Mouse (Mus musculus): ENCODE data around the gene Pold4. TPM values are rescaled to one million over a fixed set of nuclear protein-coding genes. Genes with fewer than 3 reads are reported as not detected.

Gene Pold4
- polyA plus RNA-seq, 1 experiment from 2014 or later = 12.3 TPM

DNA sequence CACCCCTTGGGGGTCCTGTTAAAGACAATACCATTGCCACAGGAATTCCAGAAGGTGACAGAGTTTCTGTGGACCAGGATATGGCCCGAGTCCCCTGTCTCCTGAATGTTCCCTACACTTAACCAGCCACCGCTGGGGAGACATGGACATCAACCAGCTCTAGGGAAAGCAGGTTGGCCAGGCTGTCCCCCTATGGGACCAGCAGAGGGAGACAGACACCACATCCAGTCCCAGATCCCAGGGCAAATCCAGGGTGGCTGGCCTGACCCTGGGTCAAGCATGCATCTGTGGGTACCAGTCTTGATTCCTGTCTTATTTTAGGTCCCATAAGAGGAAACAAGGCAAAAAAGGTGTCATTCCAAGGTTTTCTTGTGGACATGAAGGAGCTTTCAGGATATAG, 24.7 kb upstream of the Pold4 start:
- DNase-seq (peak; percentile 50), ATAC-seq (ENCODE audit: low read depth) (peak; percentile 52; the same call in 1 of the 2 replicates)
- WGBS (ENCODE audit: insufficient replicate concordance) = 5% methylated on average over 2 of the region's 2 CpGs
- no peak overlapping the region for H3K27ac ChIP-seq
- no peaks in the 10 kb centered on the region for H3K9me3 ChIP-seq (replicated peaks)
- H3K4me3 ChIP-seq (replicated peaks) = no peak overlapping the region
- no peak overlapping the region for H3K4me2 ChIP-seq
- peaks cover 18% of the 10 kb centered on the region for H3K4me1 ChIP-seq (replicated peaks)
- H3K27me3 ChIP-seq = peaks cover 81% of the 10 kb centered on the region
- no peaks in the 10 kb centered on the region for H3K36me3 ChIP-seq
- no peak overlapping the region for H3K9ac ChIP-seq

DNA sequence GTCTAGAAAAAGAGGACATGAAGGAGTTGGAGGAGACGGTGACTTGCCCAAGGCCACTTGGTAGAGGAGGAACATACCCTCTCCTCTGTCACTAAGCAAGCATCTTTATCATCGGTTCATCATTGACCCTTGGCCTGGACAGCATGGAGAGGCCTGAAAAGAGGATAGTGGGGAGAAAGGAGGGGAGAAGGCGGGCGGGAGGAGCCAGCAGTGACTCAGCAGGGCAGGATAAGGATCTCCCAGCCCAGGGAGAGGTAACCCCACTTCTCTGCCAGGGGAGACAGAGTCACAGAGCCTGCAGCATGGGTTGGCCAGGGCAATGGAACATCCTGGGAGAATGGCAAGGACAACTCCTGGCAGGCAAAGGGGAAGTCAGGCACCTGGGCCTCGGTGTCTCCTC, 23.1 kb upstream of the Pold4 start:
- WGBS (ENCODE audit: insufficient replicate concordance) = 58% methylated on average over 5 of the region's 5 CpGs
- Histone ChIP-seq H3K27ac (no peak overlapping the region), H3K9me3 (replicated peaks) (no peaks in the 10 kb centered on the region), H3K36me3 (no peaks in the 10 kb centered on the region), H3K9ac (no peak overlapping the region), H3K27me3 (peaks cover 93% of the 10 kb centered on the region), H3K4me1 (replicated peaks) (peaks cover 13% of the 10 kb centered on the region), H3K4me3 (replicated peaks) (no peak overlapping the region), H3K4me2 (no peak overlapping the region)
- ATAC-seq (ENCODE audit: low read depth) (no peak), DNase-seq (no peak)

DNA sequence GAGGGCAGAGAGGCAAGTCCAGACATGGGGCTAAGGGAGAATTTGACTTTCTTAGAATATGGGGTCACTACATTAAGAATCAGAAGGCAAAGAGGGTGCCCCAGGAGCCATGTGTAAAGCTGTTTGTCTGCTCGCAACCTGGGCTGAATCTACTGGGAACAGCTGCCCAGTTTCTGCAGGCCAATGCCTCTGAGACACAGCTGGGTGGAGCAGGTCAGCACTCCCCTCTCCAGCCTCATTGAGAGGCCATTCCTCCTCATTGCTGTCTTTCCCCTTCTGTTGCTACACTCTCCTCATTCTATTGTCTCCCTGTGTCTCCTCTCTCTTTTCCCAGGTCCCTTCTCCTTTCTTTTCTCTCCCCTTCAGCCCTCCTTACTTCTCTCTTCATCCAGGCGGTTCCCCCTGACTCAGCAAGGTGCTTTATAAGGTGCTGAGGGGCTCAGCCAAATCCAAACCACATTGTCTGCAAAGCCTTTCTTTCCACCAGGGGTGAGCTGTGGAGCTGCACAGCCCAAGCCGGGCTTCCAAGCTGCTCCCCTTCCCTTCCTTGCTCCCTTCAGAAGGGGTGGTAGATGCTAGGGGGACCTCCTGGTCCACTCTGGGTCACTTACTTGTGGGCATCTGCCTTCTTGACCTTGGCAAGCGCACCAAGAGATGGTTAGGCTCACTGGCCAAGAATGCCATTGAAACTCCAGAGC, 19.7 kb upstream of the Pold4 start:
- no peak overlapping the region for H3K4me2 ChIP-seq
- no peak for ATAC-seq (ENCODE audit: low read depth)
- 28% methylated on average over 4 of the region's 4 CpGs for WGBS (ENCODE audit: insufficient replicate concordance)
- peaks cover 95% of the 10 kb centered on the region for H3K27me3 ChIP-seq
- H3K9ac ChIP-seq = no peak overlapping the region
- no peak for DNase-seq
- H3K36me3 ChIP-seq = no peaks in the 10 kb centered on the region
- H3K4me3 ChIP-seq (replicated peaks) = no peak overlapping the region
- no peaks in the 10 kb centered on the region for H3K9me3 ChIP-seq (replicated peaks)
- H3K4me1 ChIP-seq (replicated peaks) = peaks cover 42% of the 10 kb centered on the region
- no peak overlapping the region for H3K27ac ChIP-seq

DNA sequence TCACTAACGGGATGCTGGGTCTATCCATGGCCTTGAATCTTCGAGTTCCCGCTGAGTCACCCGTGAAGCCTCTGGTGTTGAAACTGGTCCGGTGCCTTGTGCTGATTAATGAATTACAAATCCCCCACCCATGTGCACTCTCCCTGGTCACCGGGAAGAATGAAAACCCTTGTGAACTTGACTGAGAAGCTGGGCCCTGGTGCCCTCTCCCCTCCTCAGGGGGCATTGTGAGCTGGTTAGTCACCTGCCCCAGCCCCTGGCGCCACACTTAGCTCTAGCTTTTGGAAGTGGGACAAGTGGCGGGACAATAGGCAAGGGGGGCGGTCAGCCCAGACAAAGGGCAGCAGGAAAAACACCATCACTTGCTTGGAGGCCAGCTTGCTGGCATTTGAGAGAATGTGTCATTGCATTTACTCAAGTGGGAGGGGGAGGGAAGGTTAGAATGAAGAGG, 18.1 kb upstream of the Pold4 start:
- no peak overlapping the region for H3K27ac ChIP-seq
- H3K4me2 ChIP-seq = peak overlapping the region; percentile 74
- H3K27me3 ChIP-seq = peaks cover 99% of the 10 kb centered on the region
- peaks cover 48% of the 10 kb centered on the region for H3K4me1 ChIP-seq (replicated peaks)
- H3K9me3 ChIP-seq (replicated peaks) = no peaks in the 10 kb centered on the region
- no peak for ATAC-seq (ENCODE audit: low read depth)
- WGBS (ENCODE audit: insufficient replicate concordance) = 4% methylated on average over 9 of the region's 9 CpGs
- H3K9ac ChIP-seq = 0 out of 2 replicates have a peak overlapping the region, but pooled peaks have one; percentile 67
- no peak for DNase-seq
- peak overlapping the region; percentile 61 for H3K4me3 ChIP-seq (replicated peaks)
- H3K36me3 ChIP-seq = no peaks in the 10 kb centered on the region

DNA sequence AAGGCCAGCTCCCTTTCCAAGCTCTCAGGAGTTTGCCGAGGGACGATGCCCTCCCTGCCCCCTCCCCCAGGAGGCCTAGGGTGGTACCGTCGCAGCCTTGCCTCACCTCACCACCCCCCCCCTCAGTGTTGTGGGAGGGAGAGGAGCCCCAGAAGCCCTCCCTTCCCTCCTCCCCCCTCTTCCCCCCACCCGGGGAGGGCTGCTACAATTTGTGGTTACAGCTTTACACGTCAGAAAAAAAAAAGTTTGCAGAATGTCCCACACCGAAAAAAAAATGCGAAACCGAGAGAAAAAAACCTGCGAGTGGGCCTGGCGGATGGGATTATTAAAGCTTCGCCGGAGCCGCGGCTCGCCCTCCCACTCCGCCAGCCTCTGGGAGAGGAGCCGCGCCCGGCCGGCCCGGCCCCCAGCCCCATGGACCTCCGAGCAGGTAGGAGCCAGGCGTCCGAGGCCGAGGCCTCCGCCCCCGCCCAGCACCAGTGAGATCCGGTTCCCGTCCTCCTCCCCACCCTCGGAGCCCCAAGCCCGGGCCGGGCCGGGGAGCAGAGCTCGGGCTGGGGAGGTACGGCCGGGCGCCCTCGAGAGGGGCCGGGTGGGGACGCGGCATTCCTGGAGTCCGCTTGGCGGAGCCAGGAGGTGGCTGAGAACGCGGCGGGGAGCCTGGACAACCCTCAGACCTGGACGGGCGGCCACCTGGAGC, 17.5 kb upstream of the Pold4 start, which contains the start of the genes Clcf1 and AC109138.7:
Clcf1 (plus strand) TSS at position 168 of the 700 bp plus-strand sequence.
AC109138.7 (plus strand) TSS at position 287 of the 700 bp plus-strand sequence.
- ATAC-seq (ENCODE audit: low read depth) = peak; percentile 16; the same call in 1 of the 2 replicates
- Histone ChIP-seq H3K4me2 (peak within 1 kb of the TSS; percentile 74), H3K27me3 (peaks cover 99% of the 10 kb centered on the region), H3K27ac (peak within 1 kb of the TSS; percentile 43), H3K4me3 (replicated peaks) (peak within 1 kb of the TSS; percentile 61), H3K9ac (peak within 1 kb of the TSS; percentile 67), H3K9me3 (replicated peaks) (no peaks in the 10 kb centered on the region), H3K4me1 (replicated peaks) (peaks cover 47% of the 10 kb centered on the region), H3K36me3 (no peaks in the 10 kb centered on the region)
- no peak for DNase-seq
- WGBS (ENCODE audit: insufficient replicate concordance) = 1% methylated on average over 43 of the region's 49 CpGs

DNA sequence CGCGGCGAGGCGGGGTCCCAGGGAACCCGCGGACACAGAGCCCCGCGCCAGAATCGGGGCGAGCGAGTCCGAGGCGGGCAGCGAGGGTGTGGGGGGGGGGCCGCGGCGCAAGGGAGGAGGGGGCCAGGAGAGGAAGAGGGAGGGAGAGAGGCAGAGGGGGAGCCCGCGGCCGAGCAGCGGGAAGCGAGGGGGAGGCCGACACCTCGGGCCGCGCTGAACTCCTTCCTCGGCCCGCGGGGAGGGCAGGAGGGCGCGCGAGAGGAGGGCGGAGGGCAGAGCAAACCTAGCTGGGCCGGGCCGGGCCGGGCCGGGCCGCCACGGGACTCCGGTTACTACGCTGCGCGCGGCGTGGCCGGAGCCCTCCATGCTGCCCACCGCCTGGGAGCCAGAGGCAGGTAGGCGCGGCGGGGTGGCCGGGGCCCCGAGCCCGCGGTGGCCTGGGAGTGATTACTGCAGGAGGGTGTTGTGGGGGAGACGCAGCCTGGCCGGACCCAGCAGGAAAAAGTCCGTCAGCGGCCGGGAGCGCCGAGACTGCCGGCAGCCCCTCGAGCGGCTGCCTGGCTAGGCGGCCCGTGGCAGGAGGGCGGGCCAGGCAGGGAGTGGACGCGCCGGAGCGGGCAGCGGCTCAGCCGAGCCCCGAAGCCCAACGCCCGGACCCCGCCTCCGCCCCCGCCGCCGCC, 16.8 kb upstream of the Pold4 start:
- Histone ChIP-seq H3K36me3 (no peaks in the 10 kb centered on the region), H3K9me3 (replicated peaks) (no peaks in the 10 kb centered on the region), H3K9ac (peak overlapping the region; percentile 67), H3K4me2 (peak overlapping the region; percentile 74), H3K4me1 (replicated peaks) (peaks cover 54% of the 10 kb centered on the region), H3K27me3 (peaks cover 100% of the 10 kb centered on the region), H3K27ac (peak overlapping the region; percentile 43), H3K4me3 (replicated peaks) (peak overlapping the region; percentile 61)
- DNase-seq = no peak
- under 1% methylated on average over 48 of the region's 81 CpGs for WGBS (ENCODE audit: insufficient replicate concordance)
- ATAC-seq (ENCODE audit: low read depth) = 0 out of 2 replicates have a peak, but pooled peaks have one; percentile 6

DNA sequence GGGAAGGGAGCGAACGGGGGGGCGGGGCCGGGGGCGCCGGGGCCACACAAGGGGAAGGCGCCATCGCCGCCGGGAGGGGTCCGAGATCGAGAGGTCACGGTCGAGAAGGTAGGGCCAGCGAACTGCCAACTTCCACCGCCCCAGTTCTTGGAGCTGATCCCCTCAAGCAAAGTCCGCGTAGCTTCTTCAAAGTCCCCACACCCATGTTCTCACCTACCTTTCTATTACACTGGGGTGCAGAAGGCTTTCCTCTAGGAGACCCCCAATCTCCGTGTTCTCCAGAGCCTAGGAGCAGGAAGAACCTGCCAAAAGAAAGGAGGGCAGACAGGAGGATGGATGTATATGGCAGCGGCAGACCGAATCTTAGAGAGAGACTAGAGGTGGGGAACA, 16.3 kb upstream of the Pold4 start:
- no peak for DNase-seq
- H3K36me3 ChIP-seq = no peaks in the 10 kb centered on the region
- peaks cover 60% of the 10 kb centered on the region for H3K4me1 ChIP-seq (replicated peaks)
- H3K27ac ChIP-seq = no peak overlapping the region
- peak overlapping the region; percentile 67 for H3K9ac ChIP-seq
- H3K4me2 ChIP-seq = peak overlapping the region; percentile 74
- peaks cover 100% of the 10 kb centered on the region for H3K27me3 ChIP-seq
- H3K4me3 ChIP-seq (replicated peaks) = peak overlapping the region; percentile 61
- no peak for ATAC-seq (ENCODE audit: low read depth)
- H3K9me3 ChIP-seq (replicated peaks) = no peaks in the 10 kb centered on the region
- 3% methylated on average over 20 of the region's 21 CpGs for WGBS (ENCODE audit: insufficient replicate concordance)

DNA sequence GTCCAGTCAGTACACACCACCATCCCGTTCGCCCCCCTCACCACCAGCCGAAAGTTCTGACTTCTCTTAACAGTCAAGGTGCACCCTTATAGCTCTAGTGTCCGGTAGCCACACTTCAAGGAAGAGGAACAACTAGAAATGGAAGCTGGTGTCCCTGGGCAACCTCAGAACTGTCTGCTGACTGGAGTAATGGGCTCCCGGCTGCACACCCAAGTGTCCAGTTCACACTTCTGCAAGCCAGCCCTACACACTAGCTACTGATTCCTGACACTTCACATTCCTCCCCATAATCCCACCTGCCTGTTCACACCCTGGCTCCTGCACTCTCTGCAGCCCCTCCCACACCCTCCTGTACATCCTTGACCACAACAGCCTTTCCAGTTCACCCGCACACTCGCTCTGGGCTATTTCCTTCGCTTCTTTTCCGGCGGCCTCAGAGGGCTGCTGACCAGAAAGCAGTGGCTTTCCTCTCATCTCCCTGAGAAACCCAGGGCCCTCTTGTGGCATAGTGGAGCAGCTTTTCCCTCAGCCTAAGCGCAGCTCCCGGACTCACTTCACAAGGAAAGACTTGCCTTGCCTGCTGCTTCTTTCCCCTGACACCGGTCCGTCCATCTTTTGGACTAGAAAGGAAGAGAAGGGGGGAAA, 15.5 kb upstream of the Pold4 start:
- ATAC-seq (ENCODE audit: low read depth) (no peak), DNase-seq (no peak)
- no peak overlapping the region for H3K27ac ChIP-seq
- 11% methylated on average over 14 of the region's 14 CpGs for WGBS (ENCODE audit: insufficient replicate concordance)
- H3K27me3 ChIP-seq = peaks cover 99% of the 10 kb centered on the region
- no peak overlapping the region for H3K9ac ChIP-seq
- no peak overlapping the region for H3K4me3 ChIP-seq (replicated peaks)
- peaks cover 67% of the 10 kb centered on the region for H3K4me1 ChIP-seq (replicated peaks)
- H3K4me2 ChIP-seq = peak overlapping the region; percentile 1; the same call in 1 of the 2 replicates
- no peaks in the 10 kb centered on the region for H3K36me3 ChIP-seq
- no peaks in the 10 kb centered on the region for H3K9me3 ChIP-seq (replicated peaks)

DNA sequence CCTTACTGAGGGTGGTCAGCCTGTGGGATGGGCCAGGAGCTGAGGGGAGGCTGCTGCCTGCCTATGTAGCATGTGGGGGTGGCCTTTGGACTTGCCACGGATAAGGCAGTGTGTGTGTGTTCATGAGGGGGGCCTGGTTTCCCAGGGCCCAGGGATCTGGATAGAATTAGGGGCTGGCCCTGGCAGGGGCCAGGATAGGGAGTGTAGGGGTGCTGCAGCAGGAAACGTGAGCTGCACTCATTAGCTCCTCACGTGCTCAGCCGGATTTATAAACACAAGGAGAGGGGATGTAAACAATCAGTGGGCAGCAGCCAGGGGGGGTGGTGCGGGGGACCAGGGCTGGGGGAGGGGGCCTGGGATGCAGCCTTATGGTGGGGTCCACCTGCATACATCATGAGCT, 14.6 kb upstream of the Pold4 start:
- 29% methylated on average over 5 of the region's 5 CpGs for WGBS (ENCODE audit: insufficient replicate concordance)
- H3K4me3 ChIP-seq (replicated peaks) = no peak overlapping the region
- H3K27ac ChIP-seq = no peak overlapping the region
- H3K4me2 ChIP-seq = no peak overlapping the region
- no peak for ATAC-seq (ENCODE audit: low read depth)
- H3K4me1 ChIP-seq (replicated peaks) = peaks cover 76% of the 10 kb centered on the region
- no peak overlapping the region for H3K9ac ChIP-seq
- DNase-seq = no peak
- no peaks in the 10 kb centered on the region for H3K9me3 ChIP-seq (replicated peaks)
- peaks cover 97% of the 10 kb centered on the region for H3K27me3 ChIP-seq
- no peaks in the 10 kb centered on the region for H3K36me3 ChIP-seq

DNA sequence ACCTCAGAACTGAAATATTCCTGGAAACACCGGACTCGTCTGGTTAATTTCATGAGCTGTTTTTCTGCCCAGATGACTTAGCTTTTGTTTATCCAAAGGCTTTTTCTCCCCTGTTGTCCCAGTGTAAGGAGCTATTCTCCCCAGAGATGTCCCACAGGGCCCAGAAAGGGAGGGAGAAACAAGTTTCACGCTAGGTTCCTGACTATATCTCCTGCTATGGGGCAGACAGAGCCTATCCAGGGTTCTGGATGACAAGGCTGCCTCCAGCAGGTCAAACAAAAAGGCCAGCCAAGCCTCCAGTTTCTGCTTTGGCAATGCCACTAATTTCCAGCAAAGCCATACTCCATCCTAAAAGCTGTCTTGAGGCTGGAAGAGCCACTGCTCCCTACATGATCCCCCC, 13.8 kb upstream of the Pold4 start:
- ATAC-seq (ENCODE audit: low read depth) = no peak
- H3K27me3 ChIP-seq = peaks cover 97% of the 10 kb centered on the region
- 61% methylated on average over 3 of the region's 3 CpGs for WGBS (ENCODE audit: insufficient replicate concordance)

DNA sequence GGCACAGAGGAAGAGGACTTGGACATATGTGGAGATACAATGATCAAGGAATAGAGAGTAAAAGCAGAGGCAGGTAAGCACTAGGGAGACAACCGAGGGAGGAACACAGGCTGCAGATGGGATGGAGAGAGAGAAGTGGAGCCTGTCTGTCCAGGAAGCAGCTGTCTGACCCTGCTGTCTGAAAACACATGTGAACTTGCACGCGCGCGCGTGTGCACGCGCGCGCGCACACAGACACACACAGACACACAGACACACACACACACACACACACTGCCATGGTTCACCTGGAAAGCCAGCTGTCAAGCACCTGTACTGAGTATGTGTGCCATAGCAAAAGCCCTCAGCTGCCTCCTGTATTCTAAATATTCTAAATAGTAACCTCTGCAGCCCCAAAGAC, 13.4 kb upstream of the Pold4 start:
- no peaks in the 10 kb centered on the region for H3K9me3 ChIP-seq (replicated peaks)
- H3K9ac ChIP-seq = no peak overlapping the region
- 83% methylated on average over 11 of the region's 11 CpGs for WGBS (ENCODE audit: insufficient replicate concordance)
- peaks cover 95% of the 10 kb centered on the region for H3K27me3 ChIP-seq
- H3K4me3 ChIP-seq (replicated peaks) = no peak overlapping the region
- H3K4me2 ChIP-seq = no peak overlapping the region
- peaks cover 79% of the 10 kb centered on the region for H3K4me1 ChIP-seq (replicated peaks)
- DNase-seq (no peak), ATAC-seq (ENCODE audit: low read depth) (no peak)
- H3K27ac ChIP-seq = no peak overlapping the region
- H3K36me3 ChIP-seq = no peaks in the 10 kb centered on the region

More for the DNA sequence above, 13.8 kb upstream of the Pold4 start:
- Histone ChIP-seq H3K9me3 (replicated peaks) (no peaks in the 10 kb centered on the region), H3K9ac (no peak overlapping the region), H3K27ac (no peak overlapping the region), H3K4me2 (no peak overlapping the region), H3K36me3 (no peaks in the 10 kb centered on the region), H3K4me3 (replicated peaks) (no peak overlapping the region), H3K4me1 (replicated peaks) (peaks cover 83% of the 10 kb centered on the region)
- no peak for DNase-seq

Measured in liver, embryonic 13.5 days (tissue).